Mouse (Mus musculus) left cerebral cortex, postnatal 10 days (tissue): ENCODE results near the gene Prss41. TPM values are rescaled to one million over a fixed set of nuclear protein-coding genes. Genes with fewer than 3 reads are reported as not detected.

Experiments used
- DNase-seq, 2 experiments: peaks; one replicate each; pipeline ENCODE4 v3.0.0; 2021 to 2022; ENCODE audit warnings: low spot score in 2 of 2, mixed read lengths in 1 of 2; ENCODE audit errors: extremely low spot score in 1 of 2
- intact Hi-C: fragments of 180-260 bp; cut with DNase I; formaldehyde crosslinking; loops from one replicate; pipeline ENCODE4 v1.15.1; 2025
- microRNA-seq: library from miRNA; unstranded; fragments of <30 nt; microRNA quantifications from one replicate; pipeline ENCODE4 v1.2.0, GENCODE M21; 2022
- total RNA-seq, 2 experiments: library from RNA; stranded (reverse); gene quantifications; 2 replicates each; pipeline ENCODE4 v1.2.3; 2021

The Prss41 gene
- total RNA-seq, 2 experiments from 2014 or later = 1.9 to 2.8 TPM

DNA sequence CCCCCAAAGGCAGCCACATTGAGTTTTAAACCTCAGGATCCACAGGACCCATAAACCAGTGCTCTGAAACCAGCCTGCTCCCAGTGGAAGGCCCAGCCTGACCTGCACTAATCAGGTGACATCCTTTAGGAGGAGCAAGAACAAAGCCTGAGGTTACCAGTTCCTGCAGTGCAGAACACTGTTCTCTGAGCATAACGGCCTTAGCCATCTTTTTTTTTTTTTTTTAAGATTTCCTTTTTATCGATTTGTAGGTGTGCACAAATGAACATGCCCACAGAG lies 53.0 kb downstream of the Prss41 start:
- no peak for DNase-seq
- intact Hi-C loops = no loop called here

DNA sequence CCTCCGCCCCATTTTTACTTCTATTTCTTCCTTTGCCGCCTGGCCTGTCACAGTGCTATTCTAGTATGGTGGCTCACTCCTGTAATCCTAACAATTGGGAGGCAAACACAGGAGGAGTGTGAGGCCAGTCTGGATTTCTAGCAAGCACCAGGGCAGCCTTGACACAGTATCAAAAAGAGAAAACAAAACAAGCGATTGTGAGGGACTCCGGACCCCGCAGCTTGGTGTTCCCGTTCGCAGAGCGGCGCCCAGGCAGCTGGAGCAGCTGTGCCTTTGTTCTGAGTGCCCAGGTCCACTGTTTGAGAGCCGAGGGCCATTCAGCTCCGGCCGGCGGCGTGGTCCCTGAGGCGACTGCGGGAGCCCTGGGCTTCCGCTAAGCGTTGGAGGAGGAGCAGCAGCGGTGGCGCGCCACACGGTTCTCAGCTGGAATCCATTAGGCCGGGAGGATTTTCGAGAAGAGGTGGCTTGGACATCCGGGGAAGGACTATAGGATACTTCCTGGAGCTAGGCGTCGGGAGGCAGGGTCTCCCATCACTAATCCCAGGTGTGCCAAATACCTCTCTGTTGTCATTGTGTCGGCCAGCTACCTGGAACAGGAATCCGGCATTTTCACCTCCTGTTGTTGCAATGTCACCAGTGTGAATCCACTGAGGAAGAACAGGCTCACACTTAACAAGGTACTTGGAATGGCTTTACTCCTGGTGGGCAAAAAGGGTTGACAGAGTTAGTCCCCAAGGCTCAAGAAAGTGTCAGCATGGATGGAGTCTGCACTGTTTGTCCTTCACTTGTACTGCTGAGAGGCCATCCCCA lies 53.5 kb downstream of the Prss41 start, which contains the start of gene Srrm2:
TSS of gene Srrm2 (plus strand) at position 264 of the 810 bp plus-strand sequence.
- DNase-seq = peak; percentile 40 to 74
- intact Hi-C loops = no loop called here

DNA sequence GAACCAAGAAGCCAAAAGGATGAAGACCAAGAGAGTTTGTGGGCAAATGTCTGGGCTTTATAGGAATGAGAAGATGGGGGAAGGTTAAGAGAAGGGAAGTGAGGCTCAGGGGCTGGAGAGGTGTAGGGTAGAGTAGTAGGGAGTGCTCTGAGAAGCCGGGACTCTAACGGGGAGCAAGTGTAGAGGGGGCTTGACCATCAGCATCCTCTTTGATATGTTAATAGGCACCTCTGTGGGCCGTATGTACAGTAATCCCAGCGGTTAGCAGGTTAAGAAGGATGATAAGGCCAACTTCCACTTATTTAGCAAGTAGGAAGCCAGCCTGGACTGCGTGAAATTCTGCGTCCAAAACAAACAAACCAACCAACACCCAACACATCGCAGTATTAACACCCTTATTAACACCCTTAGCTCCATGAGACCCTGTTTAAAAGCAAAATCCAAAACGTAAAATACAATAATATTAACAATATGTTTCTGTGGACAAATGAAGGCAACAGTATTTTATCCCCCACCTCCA lies 54.2 kb downstream of the Prss41 start:
- intact Hi-C loops = no loop called here
- DNase-seq = no peak

DNA sequence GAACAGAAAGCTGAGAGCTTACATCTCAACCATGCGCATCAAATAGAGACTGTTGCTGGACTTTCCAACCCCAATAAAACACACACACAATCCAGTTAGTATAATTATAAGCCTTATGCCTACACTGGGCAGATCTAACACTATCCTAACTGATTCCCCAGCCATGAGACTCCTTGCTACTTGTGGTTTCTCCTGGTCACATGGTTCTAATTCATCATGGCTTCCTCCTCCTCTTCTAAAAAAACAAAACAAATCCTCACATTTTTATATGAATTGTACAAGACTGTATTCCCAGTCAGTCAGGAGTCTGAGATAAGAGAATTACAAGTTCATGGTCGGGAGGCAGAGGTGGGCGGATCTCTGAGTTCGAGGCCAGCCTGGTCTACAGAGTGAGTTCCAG lies 55.0 kb downstream of the Prss41 start:
- intact Hi-C loops = no loop called here

More for the DNA sequence above, 55.0 kb downstream of the Prss41 start:
- no peak for DNase-seq

Small RNA genes within 50 kb of the gene (microRNA-seq; reads per million reads assigned to microRNA genes)
- gene Mir5125 = 2.3 reads per million

Other genes with a start within 250 kb of the Prss41 start
- gene Zfp13, start 244.7 kb downstream of the Prss41 start, total RNA-seq = 10 to 100 TPM; 29.3 to 33.8 TPM
- not detected for gene Zscan10, start 243.3 kb downstream of the Prss41 start, total RNA-seq
- gene Mmp25, start 198.9 kb downstream of the Prss41 start, total RNA-seq = 1 to 10 TPM; 1.1 to 1.5 TPM
- gene Bicdl2, start 183.7 kb downstream of the Prss41 start, total RNA-seq = not detected
- 100 to 1,000 TPM; 149 to 154 TPM for gene Hcfc1r1, start 170.6 kb downstream of the Prss41 start, total RNA-seq
- gene Thoc6, start 170.3 kb downstream of the Prss41 start, total RNA-seq = 1 to 10 TPM; 8.7 to 9.9 TPM
- 1 to 10 TPM; 3.3 to 4.1 TPM for gene Tnfrsf12a, start 166.7 kb downstream of the Prss41 start, total RNA-seq
- not detected for gene Cldn6, start 164.9 kb downstream of the Prss41 start, total RNA-seq
- not detected for gene Cldn9, start 160.1 kb downstream of the Prss41 start, total RNA-seq
- gene 1520401A03Rik, start 121.4 kb downstream of the Prss41 start, total RNA-seq = under 1 TPM; 0.11 to 0.61 TPM
- 1 to 10 TPM; 6.5 to 7.2 TPM for gene Pkmyt1, start 117.8 kb downstream of the Prss41 start, total RNA-seq
- gene Paqr4, start 103.3 kb downstream of the Prss41 start, total RNA-seq = 10 to 100 TPM; 55.8 to 57.7 TPM
- under 1 TPM in 1 of 2 experiments, not detected in 1; 0.36 TPM for gene Kremen2, start 98.3 kb downstream of the Prss41 start, total RNA-seq
- gene Flywch1, start 72.6 kb downstream of the Prss41 start, total RNA-seq = 100 to 1,000 TPM; 125 to 133 TPM
- gene Flywch2, start 58.1 kb downstream of the Prss41 start, total RNA-seq = 10 to 100 TPM; 26.9 to 32.1 TPM
- 100 to 1,000 TPM; 555 to 572 TPM for gene Srrm2, start 53.6 kb downstream of the Prss41 start, total RNA-seq
- gene Elob, start 15.0 kb downstream of the Prss41 start, total RNA-seq = 100 to 1,000 TPM; 389 to 390 TPM
- gene Prss33, start 8.1 kb downstream of the Prss41 start, total RNA-seq = not detected
- gene Prss32, start 317 bp downstream of the Prss41 start, total RNA-seq = not detected
- gene Prss21, start 23.9 kb upstream of the Prss41 start, total RNA-seq = not detected
- gene Dcpp1, start 36.7 kb upstream of the Prss41 start, total RNA-seq = not detected
- gene Dcpp2, start 36.7 kb upstream of the Prss41 start, total RNA-seq = not detected
- gene Dcpp3, start 73.3 kb upstream of the Prss41 start, total RNA-seq = not detected
- gene Sbp, start 97.5 kb upstream of the Prss41 start, total RNA-seq = not detected
- gene Sbpl, start 111.1 kb upstream of the Prss41 start, total RNA-seq = not detected
- under 1 TPM in 1 of 2 experiments, not detected in 1; 0.30 TPM for gene Prss30, start 136.4 kb upstream of the Prss41 start, total RNA-seq
- under 1 TPM; 0.53 to 0.69 TPM for gene Prss22, start 153.9 kb upstream of the Prss41 start, total RNA-seq
- not detected for gene Prss27, start 194.0 kb upstream of the Prss41 start, total RNA-seq
- 10 to 100 TPM; 51.9 to 56.8 TPM for gene Kctd5, start 229.3 kb upstream of the Prss41 start, total RNA-seq